Mouse (Mus musculus) stomach, embryonic 15.5 days (tissue): ENCODE data around the gene Tti1. TPM values are rescaled to one million over a fixed set of nuclear protein-coding genes. Genes with fewer than 3 reads are reported as not detected.
"Not testable (repeated sequence)": the region's sequence is repeated elsewhere in the genome, so short reads cannot be mapped to it uniquely, and the experiment has no call there.

ENCODE experiments used
- ATAC-seq: fragments of 200-750 bp; cut with Nextera tagmentation; 2 replicates; pipeline ENCODE4 v1.8.0; 2017; ENCODE audit warnings: low read depth, moderate number of reproducible peaks, moderate TSS enrichment; ENCODE audit not compliant: insufficient read depth, low FRiP score
- H3K27ac ChIP-seq: fragments of 300-500 bp; sonication (generic); 2 replicates; pipeline ENCODE4 v1.5.1; 2015; ENCODE audit warnings: mild to moderate bottlenecking, inconsistent platforms
- H3K27me3 ChIP-seq: fragments of 300-500 bp; sonication (generic); replicated peaks from 2 replicates; pipeline ENCODE4 v1.6.1; 2015; ENCODE audit warnings: inconsistent platforms
- H3K36me3 ChIP-seq: fragments of 300-500 bp; sonication (generic); 2 replicates; pipeline ENCODE4 v1.6.1; 2015; ENCODE audit warnings: inconsistent platforms
- H3K4me1 ChIP-seq: fragments of 300-500 bp; sonication (generic); 2 replicates; pipeline ENCODE4 v1.6.1; 2015; ENCODE audit warnings: inconsistent platforms
- H3K4me2 ChIP-seq: fragments of 300-500 bp; sonication (generic); 2 replicates; pipeline ENCODE4 v1.6.1; 2015; ENCODE audit warnings: mild to moderate bottlenecking, inconsistent platforms
- H3K4me3 ChIP-seq: fragments of 300-500 bp; sonication (generic); replicated peaks from 2 replicates; pipeline ENCODE4 v1.5.1; 2015; ENCODE audit warnings: inconsistent platforms
- H3K9ac ChIP-seq: fragments of 300-500 bp; sonication (generic); 2 replicates; pipeline ENCODE4 v1.6.1; 2015; ENCODE audit warnings: inconsistent platforms
- H3K9me3 ChIP-seq: fragments of 300-500 bp; sonication (generic); 2 replicates; pipeline ENCODE4 v1.6.1; 2016; ENCODE audit warnings: inconsistent platforms
- WGBS: fragments of 180-500 bp; shearing (Covaris S2); methylation state at CpG from one replicate; pipeline ENCODE4 v1.1.7; 2015; 5-methylcytosine and 5-hydroxymethylcytosine counted together
- polyA plus RNA-seq: library from polyadenylated mRNA; unstranded; fragments of >200 nt; fragmentation: Nextera tagmentation; extraction: Ambion mirVana; gene quantifications from 2 replicates; pipeline ENCODE4 v1.2.1, GENCODE M21; 2015

The Tti1 gene
- polyA plus RNA-seq, 1 experiment from 2014 or later, result 18.2 TPM

- Histone ChIP-seq H3K4me2 (no peak overlapping the region), H3K27me3 (no peaks in the 10 kb centered on the region), H3K36me3 (peaks cover 34% of the 10 kb centered on the region), H3K4me1 (no peaks in the 10 kb centered on the region), H3K9ac (no peak overlapping the region), H3K9me3 (no peaks in the 10 kb centered on the region), H3K27ac (no peak overlapping the region), H3K4me3 (no peak overlapping the region)
- 73% methylated on average over 8 of the region's 8 CpGs for WGBS
- ATAC-seq, result no peak
Measured at GRCm38 (mm10) chr2:158059666-158060105, 31.5 kb upstream of the Tti1 start.

- no peak overlapping the region for H3K27ac ChIP-seq
- H3K9ac ChIP-seq, result no peak overlapping the region
- no peak overlapping the region for H3K4me3 ChIP-seq
- H3K4me1 ChIP-seq, result no peaks in the 10 kb centered on the region
- no peaks in the 10 kb centered on the region for H3K9me3 ChIP-seq
- H3K36me3 ChIP-seq, result peaks cover 37% of the 10 kb centered on the region
- H3K4me2 ChIP-seq, result no peak overlapping the region
- no peak for ATAC-seq
- H3K27me3 ChIP-seq, result no peaks in the 10 kb centered on the region
- WGBS, result 84% methylated on average over 10 of the region's 10 CpGs
Measured at GRCm38 (mm10) chr2:158058534-158058933, 30.3 kb upstream of the Tti1 start.

- Histone ChIP-seq H3K4me1 (no peaks in the 10 kb centered on the region), H3K4me3 (no peak overlapping the region), H3K36me3 (peaks cover 35% of the 10 kb centered on the region), H3K27me3 (no peaks in the 10 kb centered on the region), H3K27ac (no peak overlapping the region), H3K4me2 (no peak overlapping the region), H3K9ac (no peak overlapping the region), H3K9me3 (no peaks in the 10 kb centered on the region)
- WGBS, result 92% methylated on average over 3 of the region's 3 CpGs
- ATAC-seq, result no peak
Measured at GRCm38 (mm10) chr2:158057030-158057429, 28.8 kb upstream of the Tti1 start.

GRCm38 (mm10) chr2:158055383-158055782, 27.1 kb upstream of the Tti1 start:
- WGBS, result 88% methylated on average over 8 of the region's 8 CpGs
- not testable (repeated sequence) for H3K4me1 ChIP-seq, H3K27me3 ChIP-seq, ATAC-seq, H3K4me2 ChIP-seq, H3K4me3 ChIP-seq, H3K9me3 ChIP-seq, H3K27ac ChIP-seq, H3K9ac ChIP-seq
- H3K36me3 ChIP-seq, result peaks cover 30% of the 10 kb centered on the region

GRCm38 (mm10) chr2:158054596-158054995, 26.4 kb upstream of the Tti1 start:
- H3K27me3 ChIP-seq, result no peaks in the 10 kb centered on the region
- H3K9ac ChIP-seq, result no peak overlapping the region
- no peaks in the 10 kb centered on the region for H3K9me3 ChIP-seq
- WGBS, result 84% methylated on average over 3 of the region's 3 CpGs
- H3K4me3 ChIP-seq, result no peak overlapping the region
- no peaks in the 10 kb centered on the region for H3K4me1 ChIP-seq
- ATAC-seq, result no peak
- no peak overlapping the region for H3K27ac ChIP-seq
- H3K4me2 ChIP-seq, result no peak overlapping the region
- H3K36me3 ChIP-seq, result peaks cover 30% of the 10 kb centered on the region; the same call in 1 of the 2 replicates

GRCm38 (mm10) chr2:158050116-158050515, 21.9 kb upstream of the Tti1 start:
- H3K4me3 ChIP-seq, result no peak overlapping the region
- no peaks in the 10 kb centered on the region for H3K4me1 ChIP-seq
- H3K9me3 ChIP-seq, result no peaks in the 10 kb centered on the region
- ATAC-seq, result no peak
- H3K9ac ChIP-seq, result no peak overlapping the region
- peaks cover 33% of the 10 kb centered on the region for H3K36me3 ChIP-seq
- H3K4me2 ChIP-seq, result no peak overlapping the region
- H3K27me3 ChIP-seq, result no peaks in the 10 kb centered on the region
- no peak overlapping the region; the same call in 1 of the 2 replicates for H3K27ac ChIP-seq
- 90% methylated on average over 8 of the region's 8 CpGs for WGBS

- H3K27ac ChIP-seq, result no peak overlapping the region
- no peak overlapping the region for H3K4me2 ChIP-seq
- no peaks in the 10 kb centered on the region for H3K4me1 ChIP-seq
- no peaks in the 10 kb centered on the region for H3K27me3 ChIP-seq
- peaks cover 29% of the 10 kb centered on the region for H3K36me3 ChIP-seq
- no peak overlapping the region for H3K4me3 ChIP-seq
- 93% methylated on average over 1 of the region's 1 CpGs for WGBS
- H3K9me3 ChIP-seq, result no peaks in the 10 kb centered on the region
- no peak for ATAC-seq
- H3K9ac ChIP-seq, result no peak overlapping the region
Measured at GRCm38 (mm10) chr2:158048718-158049117, 20.5 kb upstream of the Tti1 start.

GRCm38 (mm10) chr2:158047903-158048302, 19.7 kb upstream of the Tti1 start:
- Histone ChIP-seq H3K4me2 (no peak overlapping the region), H3K27ac (no peak overlapping the region), H3K9ac (no peak overlapping the region), H3K36me3 (peaks cover 34% of the 10 kb centered on the region), H3K4me3 (no peak overlapping the region), H3K9me3 (no peaks in the 10 kb centered on the region), H3K4me1 (no peaks in the 10 kb centered on the region), H3K27me3 (no peaks in the 10 kb centered on the region)
- no peak; the same call in 1 of the 2 replicates for ATAC-seq
- 61% methylated on average over 3 of the region's 3 CpGs for WGBS

GRCm38 (mm10) chr2:158046186-158046585, 18.0 kb upstream of the Tti1 start:
- Histone ChIP-seq H3K27ac (no peak overlapping the region), H3K4me2 (no peak overlapping the region), H3K36me3 (peaks cover 26% of the 10 kb centered on the region), H3K4me3 (no peak overlapping the region), H3K27me3 (no peaks in the 10 kb centered on the region), H3K9me3 (no peaks in the 10 kb centered on the region), H3K4me1 (no peaks in the 10 kb centered on the region), H3K9ac (no peak overlapping the region)
- 65% methylated on average over 4 of the region's 4 CpGs for WGBS
- no peak for ATAC-seq

GRCm38 (mm10) chr2:158043504-158043903, 15.3 kb upstream of the Tti1 start:
- no peak for ATAC-seq
- Histone ChIP-seq H3K4me1 (no peaks in the 10 kb centered on the region), H3K4me3 (no peak overlapping the region), H3K27ac (no peak overlapping the region), H3K36me3 (peaks cover 16% of the 10 kb centered on the region), H3K27me3 (no peaks in the 10 kb centered on the region), H3K9me3 (no peaks in the 10 kb centered on the region), H3K9ac (no peak overlapping the region), H3K4me2 (no peak overlapping the region)
- WGBS, result 88% methylated on average over 8 of the region's 8 CpGs

- H3K9ac ChIP-seq, result no peak overlapping the region
- no peak overlapping the region for H3K4me3 ChIP-seq
- WGBS, result 80% methylated on average over 2 of the region's 2 CpGs
- peaks cover 19% of the 10 kb centered on the region for H3K36me3 ChIP-seq
- H3K4me1 ChIP-seq, result no peaks in the 10 kb centered on the region
- H3K4me2 ChIP-seq, result no peak overlapping the region
- no peaks in the 10 kb centered on the region for H3K27me3 ChIP-seq
- H3K27ac ChIP-seq, result no peak overlapping the region
- ATAC-seq, result no peak
- no peaks in the 10 kb centered on the region for H3K9me3 ChIP-seq
Measured at GRCm38 (mm10) chr2:158040396-158040795, 12.2 kb upstream of the Tti1 start.

GRCm38 (mm10) chr2:158039662-158040061, 11.4 kb upstream of the Tti1 start:
- H3K27me3 ChIP-seq, result no peaks in the 10 kb centered on the region
- no peak for ATAC-seq
- no peak overlapping the region for H3K27ac ChIP-seq
- no peak overlapping the region for H3K9ac ChIP-seq
- WGBS, result 68% methylated on average over 1 of the region's 1 CpGs
- no peaks in the 10 kb centered on the region for H3K4me1 ChIP-seq
- peaks cover 19% of the 10 kb centered on the region for H3K36me3 ChIP-seq
- no peak overlapping the region for H3K4me2 ChIP-seq
- H3K9me3 ChIP-seq, result no peaks in the 10 kb centered on the region
- H3K4me3 ChIP-seq, result no peak overlapping the region

GRCm38 (mm10) chr2:158037571-158037970, 9.3 kb upstream of the Tti1 start:
- Histone ChIP-seq H3K27ac (no peak overlapping the region), H3K9ac (no peak overlapping the region), H3K4me2 (no peak overlapping the region), H3K4me3 (no peak overlapping the region), H3K27me3 (no peaks in the 10 kb centered on the region), H3K36me3 (peaks cover 14% of the 10 kb centered on the region), H3K4me1 (no peaks in the 10 kb centered on the region), H3K9me3 (no peaks in the 10 kb centered on the region)
- WGBS, result 91% methylated on average over 1 of the region's 1 CpGs
- no peak for ATAC-seq
